Mouse (Mus musculus): ENCODE measurements around the gene Otx2.

Gene Otx2

DNA sequence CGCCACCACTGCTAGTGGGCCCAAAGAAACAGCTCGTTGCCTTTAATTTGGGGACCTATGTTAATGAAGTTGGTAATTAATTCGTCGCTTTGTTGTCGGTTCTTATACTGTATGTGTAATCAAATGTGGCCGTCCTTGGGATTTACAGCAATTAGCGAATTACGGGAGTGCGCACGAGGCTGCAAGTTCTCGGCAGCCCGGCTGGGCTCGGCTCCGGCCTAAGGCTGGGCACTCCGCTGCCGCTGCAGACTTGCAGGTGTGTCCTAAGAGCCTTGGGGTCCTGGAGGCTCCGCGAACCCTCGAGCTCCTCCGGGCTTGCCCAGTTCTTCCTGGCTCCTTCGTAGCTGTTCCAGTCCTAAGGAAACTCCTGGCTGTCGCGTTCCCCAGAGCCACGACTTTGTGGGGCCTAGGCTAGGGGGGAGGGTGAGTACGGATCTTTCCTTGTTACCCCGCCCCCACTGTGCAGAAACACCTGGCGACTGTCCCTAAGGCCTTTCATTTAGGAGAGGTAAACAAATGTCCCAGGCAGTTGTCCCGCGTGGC lies 4.8 kb downstream of the Otx2 start:
- no peak for DNase-seq (ENCODE audit: low spot score)

DNA sequence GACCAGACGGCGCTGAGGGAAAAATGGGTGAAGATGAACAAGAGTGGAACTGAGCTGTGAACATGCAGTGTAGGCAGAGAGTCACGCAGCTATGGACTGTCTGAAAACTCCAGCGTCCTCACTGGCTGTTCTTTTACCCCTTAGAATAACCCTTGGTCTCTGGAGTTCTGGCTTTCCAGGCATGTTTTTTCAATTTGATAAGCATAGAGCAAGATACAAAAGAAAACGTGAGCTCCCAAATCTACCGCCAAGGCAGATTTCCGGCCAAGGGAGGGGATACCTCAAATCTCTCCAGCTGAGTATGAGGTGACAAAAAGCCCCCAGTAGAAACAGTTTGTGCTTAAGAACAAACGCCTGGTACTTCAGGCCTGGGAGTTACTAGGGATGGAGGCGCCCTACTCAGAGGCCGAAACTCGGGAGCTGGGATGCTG lies 5.6 kb downstream of the Otx2 start:
- no peak for DNase-seq (ENCODE audit: low spot score)

DNA sequence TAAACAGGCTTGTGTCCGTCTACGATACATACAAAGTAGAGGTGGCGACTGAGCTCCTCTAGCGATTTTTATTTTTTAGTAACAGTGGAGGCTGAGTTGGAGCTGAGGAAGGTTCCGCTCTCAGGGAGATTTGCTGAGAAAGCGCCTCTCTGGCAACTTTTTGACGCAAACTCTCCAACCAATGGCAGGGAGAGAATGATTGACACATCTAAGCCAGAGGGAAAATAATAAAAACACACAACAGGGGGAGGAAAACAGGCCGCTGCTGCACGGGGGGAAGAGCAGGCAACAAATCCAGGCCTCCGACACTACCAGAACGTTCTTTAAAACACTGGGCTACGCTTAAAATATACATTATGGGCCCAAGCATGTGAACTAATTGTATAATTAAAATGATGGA lies 6.2 kb downstream of the Otx2 start:
- DNase-seq (ENCODE audit: low spot score) = no peak

DNA sequence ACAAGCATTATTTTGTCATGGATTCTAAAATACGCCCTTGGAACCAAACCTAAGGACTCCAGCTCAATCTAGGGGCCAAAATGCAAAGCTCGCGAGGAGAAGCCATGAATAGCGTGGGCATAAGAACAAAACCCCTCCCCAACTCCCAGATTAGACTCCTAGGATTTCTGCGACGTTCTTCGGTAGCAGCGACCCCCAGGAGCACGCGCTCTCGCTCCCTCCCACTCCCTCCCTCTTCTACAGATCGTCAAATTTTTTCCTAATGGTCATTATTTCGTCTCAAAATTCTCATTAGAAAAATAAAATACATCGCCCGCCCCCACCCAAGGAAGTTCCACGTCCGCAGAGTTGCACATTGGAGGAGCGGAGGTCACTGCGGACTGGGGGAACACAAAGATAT lies 6.8 kb downstream of the Otx2 start:
- DNase-seq (ENCODE audit: low spot score) = no peak

DNA sequence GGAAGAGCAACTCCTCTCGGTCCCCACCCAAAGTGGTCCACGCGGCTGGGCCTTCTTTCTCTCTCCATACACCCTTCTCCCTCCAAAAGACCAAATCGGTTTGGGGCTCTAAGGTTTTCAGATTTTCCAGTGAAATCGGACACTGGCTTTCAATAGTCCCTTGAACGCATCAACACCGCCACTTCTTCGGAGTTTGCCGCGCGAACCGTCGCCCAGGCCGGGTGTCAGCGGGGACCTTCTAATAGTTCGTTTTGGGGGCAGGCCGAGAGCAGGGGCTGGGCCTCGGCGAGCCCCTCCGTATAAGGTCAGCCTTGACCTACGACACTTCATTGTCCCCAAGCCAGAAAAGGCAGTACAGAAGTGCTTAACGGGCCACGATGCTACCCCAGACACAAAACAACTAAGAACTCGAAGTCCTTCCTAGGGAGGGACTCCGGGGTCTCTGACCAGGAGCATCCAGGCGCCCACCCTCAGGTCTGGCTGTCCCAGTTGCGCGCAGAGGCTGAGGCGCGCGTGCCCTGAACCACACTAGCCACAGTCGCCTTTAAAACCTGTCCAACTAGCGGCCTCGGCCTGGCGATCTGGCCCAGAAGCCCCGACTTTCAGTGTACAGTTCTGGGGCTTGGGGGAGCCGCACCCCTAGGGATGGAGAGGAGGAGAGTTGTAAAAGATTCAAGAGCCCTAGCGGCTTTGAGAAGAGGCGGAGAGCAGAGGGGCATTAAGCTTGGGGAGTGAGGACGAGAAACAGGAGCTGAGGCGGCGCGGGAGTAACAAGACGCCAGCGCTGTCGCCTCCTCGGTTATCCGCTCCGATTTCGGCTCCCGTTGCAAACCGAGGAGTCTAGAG lies 7.6 kb downstream of the Otx2 start:
- DNase-seq (ENCODE audit: low spot score) = no peak

DNA sequence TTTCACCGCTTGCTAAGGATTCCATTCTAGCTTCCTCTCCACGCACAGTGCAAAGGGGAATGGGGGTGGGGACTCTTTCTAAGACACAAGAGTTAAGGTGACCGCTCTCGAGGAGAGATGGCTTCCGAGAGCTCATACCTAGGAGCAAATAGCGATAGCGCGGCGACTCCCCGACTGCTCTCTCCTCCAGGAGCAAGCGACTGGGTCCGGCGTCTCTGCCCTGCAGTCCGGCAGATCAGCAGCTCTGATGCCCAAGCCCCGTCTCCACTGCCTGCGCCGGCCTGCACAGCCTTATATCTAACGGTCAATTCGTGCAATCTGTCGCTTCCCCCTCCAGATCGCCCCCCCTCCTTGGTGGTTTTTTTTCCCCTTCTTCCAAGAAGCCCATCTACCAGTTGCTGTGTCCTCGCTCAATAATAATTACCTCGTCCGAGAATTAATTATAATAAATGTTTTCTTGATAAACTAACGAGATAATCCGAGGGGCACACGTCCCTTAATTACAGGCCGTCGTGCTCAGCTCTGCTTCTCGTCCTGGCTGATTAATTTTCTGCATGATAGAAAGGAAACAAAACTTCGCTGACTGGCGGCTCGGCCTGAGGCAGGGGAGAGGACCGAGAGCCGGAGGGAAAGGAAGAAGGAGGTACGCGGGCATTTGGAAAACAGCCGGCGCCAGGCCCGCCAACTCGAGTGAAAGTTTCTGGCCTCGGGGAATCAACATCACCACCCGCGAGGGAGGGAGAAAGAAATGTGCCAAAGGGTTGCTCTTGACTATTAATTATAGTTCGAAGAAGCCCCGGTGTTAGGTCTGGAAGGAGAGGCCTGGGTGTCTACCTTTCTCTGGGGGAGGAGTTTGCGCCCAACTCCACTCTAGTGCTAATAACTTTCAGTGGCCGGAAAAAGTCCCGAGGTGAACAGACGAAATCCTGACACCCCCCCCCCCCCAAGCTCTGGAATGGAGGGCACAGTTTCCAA lies 8.5 kb downstream of the Otx2 start:
- DNase-seq (ENCODE audit: low spot score) = no peak

DNA sequence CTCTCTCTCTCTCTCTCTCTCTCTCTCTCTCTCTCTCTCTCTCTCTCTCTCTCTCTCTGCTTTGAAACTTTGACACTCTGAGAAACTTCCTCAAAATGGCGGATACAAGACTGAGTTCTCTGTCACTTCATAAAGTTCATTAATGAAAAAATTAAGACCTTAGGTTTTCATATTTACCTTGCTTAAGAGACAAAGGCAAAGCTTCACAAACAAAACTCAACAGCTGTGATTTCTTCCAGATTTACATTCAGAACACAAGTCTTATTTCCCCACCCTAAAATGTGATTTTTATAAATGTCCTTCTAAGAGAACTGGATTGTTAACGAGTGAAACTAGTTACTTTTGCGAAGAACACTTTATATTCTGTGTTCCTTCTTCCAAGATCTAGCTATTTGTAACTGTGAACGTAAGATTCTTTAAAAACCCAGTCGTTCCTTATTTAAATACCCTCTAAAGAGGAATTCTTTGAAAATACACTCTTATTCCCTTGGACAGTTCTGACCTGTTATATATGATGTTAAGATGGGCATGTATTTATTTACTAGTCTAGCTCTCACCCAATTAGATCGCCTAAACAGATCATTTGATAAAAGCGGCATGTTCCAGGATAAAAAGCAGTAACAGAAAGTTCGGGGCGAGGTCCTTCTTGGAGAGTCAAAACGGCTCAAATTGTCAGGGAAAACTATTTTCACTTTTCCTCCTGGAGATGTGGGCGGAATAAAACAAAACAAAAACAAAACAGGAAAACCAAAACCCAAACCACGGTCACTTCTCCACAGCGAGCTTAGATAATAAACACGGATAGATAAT lies 9.4 kb downstream of the Otx2 start:
- DNase-seq (ENCODE audit: low spot score) = no peak

DNA sequence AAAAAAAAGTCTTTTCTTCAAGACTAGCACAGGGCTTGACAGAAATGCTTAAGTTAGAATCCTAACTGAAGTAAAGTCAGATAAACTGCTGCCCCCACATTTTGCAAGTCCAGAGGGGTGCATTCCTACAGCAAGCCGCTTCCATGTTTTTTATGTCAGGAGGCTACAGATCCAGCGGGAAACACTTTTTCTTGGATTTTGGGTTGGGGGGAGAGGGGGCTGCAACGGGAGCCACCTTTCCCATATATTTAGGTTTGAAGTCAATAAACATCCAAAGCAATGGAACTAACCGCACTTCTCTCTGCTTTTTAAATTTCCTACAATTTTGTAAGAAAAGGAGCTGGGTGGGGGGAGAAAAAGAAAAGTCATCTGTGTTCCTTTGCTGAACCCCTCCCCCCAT lies 10.1 kb downstream of the Otx2 start:
- no peak for DNase-seq (ENCODE audit: low spot score)

DNA sequence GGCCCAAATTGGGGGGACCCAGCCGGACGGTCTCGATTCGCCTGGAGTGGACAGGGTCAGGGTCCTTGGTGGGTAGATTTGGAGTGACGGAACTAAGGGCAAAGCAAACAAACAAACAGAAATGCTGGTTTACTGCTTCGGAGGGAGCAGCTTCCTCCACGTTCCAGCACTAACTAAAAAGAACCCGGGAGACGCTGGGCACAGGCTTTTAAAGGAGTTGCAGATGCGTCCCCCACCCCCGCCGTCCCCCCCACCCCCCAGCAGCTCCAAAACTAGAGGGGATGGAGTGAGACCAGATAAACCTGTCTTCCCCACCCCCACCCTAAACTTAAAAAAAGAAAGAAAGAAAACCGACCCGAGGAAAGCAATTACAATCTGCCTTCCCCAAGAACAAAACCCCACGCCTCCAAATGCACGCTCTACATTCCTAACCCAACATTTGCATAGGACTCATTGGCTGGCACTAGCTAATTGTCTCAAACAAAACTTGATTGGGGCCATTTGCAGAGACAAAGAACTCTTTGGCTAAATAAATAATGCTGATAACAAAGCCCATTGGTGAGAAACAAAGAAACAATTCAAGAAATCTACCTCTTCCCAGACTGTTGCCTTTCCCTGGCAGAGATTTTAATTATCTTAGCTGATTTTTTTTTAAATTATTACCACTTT lies 10.9 kb downstream of the Otx2 start:
- no peak for DNase-seq (ENCODE audit: low spot score)

DNA sequence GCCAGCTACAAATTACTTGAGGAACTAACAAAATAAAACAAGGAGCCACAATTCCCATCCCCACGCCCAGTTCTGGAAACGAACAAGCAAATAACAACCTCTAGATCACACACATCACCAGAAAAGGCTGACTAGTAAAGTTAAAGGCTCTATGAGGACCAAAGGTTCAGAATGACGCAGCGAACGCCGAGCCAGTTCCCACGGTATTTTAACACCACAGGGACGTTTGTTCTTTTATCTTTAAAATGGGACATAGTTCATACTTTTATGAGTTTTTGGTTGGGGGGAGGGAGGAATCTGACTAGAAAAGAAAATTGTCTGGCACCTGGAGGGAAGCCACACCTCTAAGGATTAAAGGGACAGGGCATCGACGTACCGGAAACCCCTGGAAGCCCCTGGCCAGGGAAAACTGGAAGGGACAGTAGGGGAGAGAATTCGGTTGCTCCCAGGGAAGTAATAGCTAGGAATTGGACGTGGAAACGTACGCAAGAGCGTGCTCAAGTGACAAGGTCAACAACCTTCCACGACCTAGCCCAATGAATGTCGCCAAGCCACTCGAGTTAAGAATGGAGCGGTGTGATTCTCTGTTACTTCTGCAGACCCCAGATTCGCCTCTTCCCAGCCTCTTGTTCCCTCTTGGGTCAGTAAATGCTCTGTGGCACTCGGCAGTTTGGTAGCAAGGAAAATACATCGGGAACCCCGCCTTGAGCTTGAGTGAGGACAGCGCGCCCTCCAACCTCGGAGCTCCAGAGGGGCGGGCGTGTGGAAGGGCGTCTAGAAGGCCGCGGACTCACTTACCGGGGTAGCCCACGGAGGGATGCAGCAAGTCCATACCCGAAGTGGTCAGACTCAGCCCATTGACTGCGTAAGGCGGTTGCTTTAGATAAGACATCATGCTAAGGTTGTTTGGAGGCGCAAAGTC lies 11.7 kb downstream of the Otx2 start:
- no peak for DNase-seq (ENCODE audit: low spot score)

DNA sequence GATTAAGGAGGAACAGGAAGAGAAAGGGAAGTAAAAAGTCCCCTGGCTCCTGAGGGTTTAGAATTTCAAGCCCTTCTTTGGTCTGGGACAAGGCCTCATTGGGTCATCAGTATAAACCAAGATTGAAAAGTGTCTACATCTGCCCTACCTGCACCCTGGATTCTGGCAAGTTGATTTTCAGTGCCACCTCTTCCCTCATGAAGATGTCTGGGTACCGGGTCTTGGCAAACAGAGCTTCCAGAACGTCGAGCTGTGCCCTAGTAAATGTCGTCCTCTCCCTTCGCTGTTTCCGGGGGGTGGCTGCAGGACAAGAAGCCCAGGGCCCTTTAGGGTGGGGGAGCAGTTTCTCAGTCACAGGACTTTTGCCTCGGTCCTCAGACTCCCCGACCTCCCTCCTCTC lies 12.5 kb downstream of the Otx2 start:
- no peak for DNase-seq (ENCODE audit: low spot score)

DNA sequence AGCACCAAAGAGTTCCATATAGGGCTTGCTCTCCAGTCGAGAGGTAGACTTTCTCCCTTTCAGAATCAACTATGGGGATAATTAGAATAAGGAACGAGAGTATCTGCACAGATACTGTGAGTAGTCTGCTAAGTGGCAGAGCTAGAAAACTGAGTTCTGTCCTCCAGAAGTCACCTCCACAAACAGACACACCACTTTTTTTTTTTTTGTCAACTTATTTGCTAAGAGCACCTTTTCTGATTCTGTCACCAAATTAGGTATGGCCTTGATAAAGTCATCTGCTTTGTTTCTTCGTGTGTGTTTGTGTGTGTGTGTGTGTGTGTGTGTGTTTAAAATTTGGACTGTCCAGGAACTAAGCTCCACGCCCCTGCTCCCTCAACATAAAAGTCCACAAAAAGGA lies 13.0 kb downstream of the Otx2 start:
- no peak for DNase-seq (ENCODE audit: low spot score)

DNA sequence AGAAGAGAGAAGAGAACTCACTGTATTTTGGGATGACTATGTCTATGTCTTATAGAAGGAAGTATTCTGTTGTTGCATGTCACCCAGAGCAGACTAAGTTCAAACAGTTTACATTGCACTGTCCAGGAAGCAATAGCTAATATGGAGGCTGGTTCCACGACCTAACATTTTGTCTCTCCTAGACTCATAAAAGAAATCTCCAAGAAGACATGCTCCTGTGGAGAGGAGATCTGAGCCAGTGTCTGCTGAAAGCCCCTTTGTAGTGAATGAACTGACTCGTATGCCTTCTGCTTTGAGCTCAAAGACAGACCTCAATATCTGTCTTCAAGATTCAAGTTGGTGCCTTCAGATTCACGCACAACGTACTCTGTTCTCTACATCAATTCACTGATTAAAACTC lies 14.0 kb downstream of the Otx2 start:
- DNase-seq (ENCODE audit: low spot score) = no peak

DNA sequence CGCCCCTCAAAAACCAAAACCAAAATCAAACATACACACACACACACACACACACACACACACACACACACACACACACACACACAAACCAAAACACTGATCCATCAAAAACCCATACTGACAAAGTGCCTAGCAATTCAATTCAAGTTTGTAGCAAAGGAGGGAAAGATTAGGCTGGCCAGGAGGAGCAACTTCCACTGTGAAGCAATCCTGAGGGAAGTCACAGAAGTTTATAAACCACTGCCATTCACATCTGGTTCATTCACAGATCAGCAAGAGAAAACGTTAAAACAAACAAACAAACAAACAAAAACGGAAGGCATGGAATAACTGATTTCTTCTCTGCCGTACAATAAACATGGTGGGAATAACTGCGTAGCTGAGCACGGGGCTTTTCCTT lies 16.4 kb downstream of the Otx2 start:
- DNase-seq (ENCODE audit: low spot score) = no peak

DNA sequence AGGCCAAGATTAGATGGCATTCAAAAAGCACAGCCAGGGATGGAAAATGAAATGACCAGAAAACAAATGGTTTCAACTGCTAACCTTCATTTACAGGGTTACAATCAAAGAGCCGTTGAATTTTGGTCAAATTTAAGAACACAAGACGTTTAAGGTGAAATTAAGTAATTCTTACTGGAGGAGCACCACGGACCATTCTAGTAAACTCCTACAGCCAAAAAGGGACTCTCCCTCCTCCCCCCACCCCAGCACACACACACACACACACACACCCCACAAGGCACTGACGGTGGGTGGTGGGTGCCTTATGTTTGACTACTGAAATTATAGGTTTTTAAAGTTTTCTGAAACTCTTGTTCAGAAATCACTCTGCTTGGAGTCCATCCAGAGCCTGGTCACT lies 16.9 kb downstream of the Otx2 start:
- no peak for DNase-seq (ENCODE audit: low spot score)

DNA sequence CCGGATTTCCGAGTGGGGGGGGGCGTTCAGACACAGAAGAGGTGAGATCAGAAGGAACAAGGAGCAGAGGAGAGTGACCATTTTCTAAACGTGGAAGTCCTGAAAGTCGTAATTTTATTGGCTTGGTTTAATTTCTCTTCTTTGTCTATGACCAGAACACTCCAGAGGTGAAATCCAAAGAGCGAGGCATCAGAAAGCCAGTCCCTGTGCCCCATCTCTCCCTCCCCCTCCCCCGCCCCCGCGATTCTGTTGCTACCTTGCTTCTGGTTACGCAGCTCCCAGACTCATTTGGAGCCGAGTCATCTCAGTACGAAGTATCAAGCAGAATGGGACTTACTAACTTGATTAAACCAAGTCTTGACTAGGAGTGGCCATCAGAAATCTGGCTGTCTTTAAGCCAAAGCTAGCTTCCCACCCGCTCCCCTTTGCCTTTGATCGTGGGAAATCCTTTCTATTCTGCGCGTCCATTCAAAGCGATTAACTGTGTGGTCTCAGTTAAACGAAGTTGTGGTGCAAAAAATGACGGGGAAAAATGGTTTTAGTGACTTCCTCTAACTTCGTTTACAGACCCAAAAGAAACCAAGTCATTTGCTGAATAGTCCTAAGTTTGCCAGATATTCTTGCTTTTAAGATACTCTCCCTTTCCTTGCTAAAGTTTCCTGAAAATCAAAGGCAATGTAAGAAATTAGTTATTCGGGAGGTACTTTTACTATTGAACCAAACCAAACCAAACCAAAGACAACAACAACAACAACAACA lies 17.6 kb downstream of the Otx2 start:
- no peak for DNase-seq (ENCODE audit: low spot score)

DNA sequence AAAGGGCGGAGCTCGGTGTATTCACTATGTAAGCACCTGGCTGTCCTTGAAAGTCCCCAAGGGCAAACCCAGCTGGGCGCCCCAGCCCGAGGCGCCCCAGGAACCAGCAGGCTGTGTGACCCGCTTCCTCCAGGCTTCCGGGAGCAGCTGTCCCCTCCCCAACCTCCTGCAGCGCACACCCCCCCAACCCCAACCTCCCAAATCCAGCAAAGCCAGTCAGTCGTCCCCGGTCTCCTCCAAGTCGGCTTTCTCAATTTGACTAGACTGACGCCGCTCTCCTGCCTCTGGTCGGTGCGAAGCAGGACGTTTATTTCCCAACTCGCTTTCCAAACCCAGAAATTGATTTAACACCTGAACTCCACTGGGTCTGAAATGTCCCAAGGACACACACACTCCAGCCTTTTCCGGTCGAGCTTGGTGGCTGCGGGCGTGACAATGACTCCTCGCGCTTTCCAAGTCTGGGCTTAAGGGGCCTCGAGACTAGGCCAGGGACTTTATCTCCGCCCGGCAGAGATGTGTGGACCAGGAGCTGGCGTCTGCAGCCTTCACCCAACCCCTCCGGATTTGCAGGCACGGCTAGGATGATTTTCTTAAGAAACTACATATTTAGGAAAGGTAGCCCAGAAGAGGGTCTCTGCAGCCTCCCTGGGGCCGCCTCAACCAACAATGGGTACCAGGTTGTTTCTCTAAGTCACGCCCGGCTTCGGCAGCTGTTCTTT lies 18.4 kb downstream of the Otx2 start:
- no peak for DNase-seq (ENCODE audit: low spot score)

DNA sequence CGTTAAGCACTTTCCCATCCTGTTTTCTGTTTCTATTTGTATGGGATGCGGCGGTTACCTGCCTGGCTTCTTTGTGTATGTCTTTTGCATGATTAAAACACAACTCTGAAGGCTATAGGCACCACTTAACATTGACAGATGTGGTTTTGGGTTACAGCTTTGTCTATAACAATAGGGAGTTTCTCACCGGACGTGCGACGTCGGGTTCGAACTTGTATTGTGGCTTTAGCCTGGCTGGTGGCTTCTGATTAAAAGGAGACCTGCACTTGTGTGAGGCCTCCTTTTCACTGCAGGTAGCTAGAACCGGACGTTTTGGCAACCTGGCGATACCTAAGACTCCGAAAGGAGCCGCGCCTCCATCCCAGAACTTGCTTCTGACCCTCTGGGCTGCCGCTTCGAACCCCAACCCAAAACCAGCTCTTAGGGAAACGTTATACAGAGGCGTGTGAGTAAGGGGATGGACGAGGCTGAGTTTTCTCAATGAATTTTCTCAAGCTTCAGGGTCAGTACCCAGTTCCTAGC lies 19.0 kb downstream of the Otx2 start:
- no peak for DNase-seq (ENCODE audit: low spot score)

Data from T-cell, adult 2 months (primary cell).